Mouse (Mus musculus) heart, embryonic 11.5 days (tissue): ENCODE measurements at regions not wholly inside any gene's neighbourhood (a gene's known extent, or its start where the extent isn't known, plus 50 kb on each side); places are given as distances from the start of the nearest gene placed in this dataset.

Experiments
- ATAC-seq: fragments of 200-750 bp; cut with Nextera tagmentation; replicated peaks from 2 replicates; pipeline ENCODE4 v1.8.0; 2017; ENCODE audit warnings: moderate library complexity; ENCODE audit not compliant: insufficient number of reproducible peaks, low FRiP score, low TSS enrichment
- H3K27ac ChIP-seq: fragments of 300-500 bp; sonication (generic); 2 replicates; pipeline ENCODE4 v1.5.1; 2014; ENCODE audit warnings: mild to moderate bottlenecking, low read depth, low read length
- H3K27me3 ChIP-seq: fragments of 300-500 bp; sonication (generic); 2 replicates; pipeline ENCODE4 v1.6.1; 2014; ENCODE audit warnings: mild to moderate bottlenecking, low read length, mixed read lengths; ENCODE audit not compliant: control insufficient read depth, insufficient read depth
- H3K36me3 ChIP-seq: fragments of 300-500 bp; sonication (generic); 2 replicates; pipeline ENCODE4 v1.6.1; 2014; ENCODE audit warnings: mild to moderate bottlenecking, low read length, moderate library complexity, mixed read lengths; ENCODE audit not compliant: control insufficient read depth, insufficient read depth
- H3K4me1 ChIP-seq: fragments of 300-500 bp; sonication (generic); 2 replicates; pipeline ENCODE4 v1.6.1; 2014; ENCODE audit warnings: low read length; ENCODE audit not compliant: control insufficient read depth, insufficient read depth
- H3K4me2 ChIP-seq: fragments of 300-500 bp; sonication (generic); 2 replicates; pipeline ENCODE4 v1.6.1; 2014; ENCODE audit warnings: mild to moderate bottlenecking, moderate library complexity
- H3K4me3 ChIP-seq: fragments of 300-500 bp; sonication (generic); 2 replicates; pipeline ENCODE4 v1.5.1; 2014; ENCODE audit warnings: low read depth, low read length
- H3K9ac ChIP-seq: fragments of 300-500 bp; sonication (generic); 2 replicates; pipeline ENCODE4 v1.6.1; 2014; ENCODE audit warnings: mild to moderate bottlenecking, low read depth, low read length, moderate library complexity
- H3K9me3 ChIP-seq: fragments of 300-500 bp; sonication (generic); replicated peaks from 2 replicates; pipeline ENCODE4 v1.6.1; 2016; ENCODE audit warnings: low read length; ENCODE audit not compliant: control insufficient read depth
- WGBS: fragments of 180-500 bp; shearing (Covaris S2); extraction: QIAGEN DNeasy Blood & Tissue Kit; methylation state at CpG from one replicate; pipeline ENCODE4 v1.1.7; 2014; ENCODE audit not compliant: insufficient replicate concordance; 5-methylcytosine and 5-hydroxymethylcytosine counted together

- Histone ChIP-seq H3K4me2 (no peak overlapping the region), H3K9me3 (no peaks in the 10 kb centered on the region), H3K9ac (no peak overlapping the region), H3K27me3 (no peaks in the 10 kb centered on the region), H3K36me3 (no peaks in the 10 kb centered on the region), H3K27ac (no peak overlapping the region), H3K4me1 (peaks cover 23% of the 10 kb centered on the region), H3K4me3 (no peak overlapping the region)
- no peak for ATAC-seq
- WGBS = 74% methylated on average over 8 of the region's 8 CpGs
Measured at GRCm38 (mm10) chr17:15288640-15289039, 88.0 kb downstream of the Dll1 start.

- Histone ChIP-seq H3K27ac (no peak overlapping the region), H3K4me3 (no peak overlapping the region), H3K4me2 (no peak overlapping the region), H3K9ac (no peak overlapping the region), H3K9me3 (no peaks in the 10 kb centered on the region), H3K4me1 (peaks cover 19% of the 10 kb centered on the region), H3K27me3 (no peaks in the 10 kb centered on the region), H3K36me3 (no peaks in the 10 kb centered on the region)
- whole genome bisulfite sequencing = 84% methylated on average over 2 of the region's 2 CpGs
- ATAC-seq = no peak
Measured at GRCm38 (mm10) chr17:15286596-15286995, 90.1 kb downstream of the Dll1 start.

- no peaks in the 10 kb centered on the region for H3K36me3 ChIP-seq
- no peaks in the 10 kb centered on the region for H3K27me3 ChIP-seq
- H3K27ac ChIP-seq = peak overlapping the region; percentile 63
- no peaks in the 10 kb centered on the region for H3K9me3 ChIP-seq
- H3K4me3 ChIP-seq = no peak overlapping the region
- ATAC-seq = peak; percentile 89
- WGBS = 47% methylated on average over 7 of the region's 7 CpGs
- H3K4me1 ChIP-seq = peaks cover 19% of the 10 kb centered on the region
- H3K9ac ChIP-seq = no peak overlapping the region
- H3K4me2 ChIP-seq = peak overlapping the region; percentile 31
Measured at GRCm38 (mm10) chr17:15285399-15286043, 91.2 kb downstream of the Dll1 start.

GRCm38 (mm10) chr17:15269905-15270304, 106.8 kb downstream of the Dll1 start:
- H3K27ac ChIP-seq = no peak overlapping the region
- no peaks in the 10 kb centered on the region for H3K9me3 ChIP-seq
- H3K4me2 ChIP-seq = no peak overlapping the region
- H3K36me3 ChIP-seq = no peaks in the 10 kb centered on the region
- H3K4me1 ChIP-seq = no peaks in the 10 kb centered on the region
- no peak for ATAC-seq
- no peaks in the 10 kb centered on the region for H3K27me3 ChIP-seq
- WGBS = 72% methylated on average over 6 of the region's 6 CpGs
- no peak overlapping the region for H3K9ac ChIP-seq
- no peak overlapping the region for H3K4me3 ChIP-seq

- no peak overlapping the region for H3K9ac ChIP-seq
- 77% methylated on average over 8 of the region's 8 CpGs for WGBS
- no peaks in the 10 kb centered on the region for H3K36me3 ChIP-seq
- no peak overlapping the region for H3K4me2 ChIP-seq
- no peaks in the 10 kb centered on the region for H3K4me1 ChIP-seq
- no peak overlapping the region for H3K27ac ChIP-seq
- no peaks in the 10 kb centered on the region for H3K9me3 ChIP-seq
- no peaks in the 10 kb centered on the region for H3K27me3 ChIP-seq
- ATAC-seq = no peak
- H3K4me3 ChIP-seq = no peak overlapping the region
Measured at GRCm38 (mm10) chr17:15269056-15269612, 107.5 kb downstream of the Dll1 start.

GRCm38 (mm10) chr17:15267721-15268120, 109.0 kb downstream of the Dll1 start:
- no peak for ATAC-seq

GRCm38 (mm10) chr17:15259427-15260101, 117.1 kb downstream of the Dll1 start:
- Histone ChIP-seq H3K9ac (no peak overlapping the region), H3K27ac (no peak overlapping the region), H3K36me3 (no peaks in the 10 kb centered on the region), H3K4me3 (no peak overlapping the region), H3K4me2 (no peak overlapping the region), H3K4me1 (peaks cover 3% of the 10 kb centered on the region; the same call in 1 of the 2 replicates), H3K27me3 (no peaks in the 10 kb centered on the region), H3K9me3 (no peaks in the 10 kb centered on the region)
- WGBS = 70% methylated on average over 11 of the region's 11 CpGs
- no peak for ATAC-seq

More at GRCm38 (mm10) chr17:15267721-15268120, 109.0 kb downstream of the Dll1 start:
- Histone ChIP-seq H3K4me3 (no peak overlapping the region), H3K4me1 (no peaks in the 10 kb centered on the region), H3K9me3 (no peaks in the 10 kb centered on the region), H3K27ac (no peak overlapping the region), H3K27me3 (no peaks in the 10 kb centered on the region), H3K36me3 (no peaks in the 10 kb centered on the region), H3K4me2 (no peak overlapping the region), H3K9ac (no peak overlapping the region)
- WGBS = 68% methylated on average over 7 of the region's 7 CpGs

- Histone ChIP-seq H3K4me1 (peaks cover 3% of the 10 kb centered on the region; the same call in 1 of the 2 replicates), H3K4me2 (no peak overlapping the region), H3K36me3 (no peaks in the 10 kb centered on the region), H3K27ac (no peak overlapping the region), H3K4me3 (no peak overlapping the region), H3K9ac (no peak overlapping the region), H3K27me3 (no peaks in the 10 kb centered on the region), H3K9me3 (no peaks in the 10 kb centered on the region)
- 80% methylated on average over 2 of the region's 2 CpGs for WGBS
- ATAC-seq = no peak
Measured at GRCm38 (mm10) chr17:15255874-15256273, 120.8 kb downstream of the Dll1 start.
